Mouse (Mus musculus): ENCODE measurements around the gene Acsm5. TPM values are rescaled to one million over a fixed set of nuclear protein-coding genes. Genes with fewer than 3 reads are reported as not detected.
A peak's percentile ranks its signal among the peaks of the same experiment; 100 is the strongest.

Gene Acsm5
- polyA plus RNA-seq, 1 experiment from 2014 or later: 0.19 TPM

DNA sequence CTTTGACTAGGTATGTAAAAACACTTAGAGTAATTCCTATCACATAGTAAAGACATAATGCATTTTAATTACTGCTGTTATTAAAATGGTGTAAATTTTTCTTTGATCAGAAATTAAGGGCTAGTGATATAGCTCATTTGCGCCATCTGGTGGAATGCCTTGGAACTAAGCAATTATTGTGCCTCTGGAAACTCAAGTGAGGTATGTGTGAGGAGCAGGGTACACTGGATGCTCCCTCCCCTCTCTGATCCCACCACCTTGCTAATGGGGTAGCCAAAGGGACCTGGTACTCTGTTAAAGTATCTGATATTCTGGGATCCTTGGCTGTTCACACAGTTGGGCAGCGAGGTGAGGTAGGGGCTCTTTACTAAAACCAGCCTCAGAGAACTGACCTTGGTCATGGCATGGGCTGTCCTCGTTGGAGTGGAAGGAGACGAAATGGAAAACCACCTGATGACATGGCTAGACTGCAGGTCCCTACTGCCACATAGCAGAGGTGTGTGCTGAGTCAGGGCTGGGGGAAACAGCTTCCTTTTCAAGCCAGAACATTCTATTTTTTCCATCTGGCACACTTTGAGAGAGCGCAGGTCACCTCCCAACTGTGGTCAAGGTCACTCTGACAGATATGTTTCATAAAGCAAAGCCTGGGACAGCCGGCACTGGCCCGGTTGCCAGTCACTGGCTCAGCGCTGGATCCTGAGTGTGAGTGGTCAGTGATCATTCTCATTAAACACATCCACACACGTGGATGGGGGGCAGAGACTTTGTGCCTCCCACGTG is 3.6 kb upstream of the Acsm5 start:
- WGBS: 61% methylated on average over 10 of the region's 10 CpGs

GRCm38 (mm10) chr7:119516272-119516558 is 3.0 kb upstream of the Acsm5 start:
- Histone ChIP-seq H3K9ac (ENCODE audit: low read depth, low read length) (no peak overlapping the region), H3K9me3 (ENCODE audit: control insufficient read depth, low read length) (no peaks in the 10 kb centered on the region), H3K27ac (ENCODE audit: low read depth, low read length) (no peak overlapping the region), H3K36me3 (ENCODE audit: control insufficient read depth, insufficient read depth, low read length) (no peaks in the 10 kb centered on the region), H3K4me3 (ENCODE audit: low read length) (no peak overlapping the region), H3K4me2 (replicated peaks; ENCODE audit: low read depth, low read length) (no peak overlapping the region), H3K4me1 (ENCODE audit: control insufficient read depth, insufficient read depth, low read length) (no peaks in the 10 kb centered on the region), H3K27me3 (ENCODE audit: control insufficient read depth, insufficient read depth, low read length) (no peaks in the 10 kb centered on the region)
- no peak for ATAC-seq (ENCODE audit: low FRiP score, low TSS enrichment)
- 81% methylated on average over 7 of the region's 7 CpGs for WGBS

More for the DNA sequence above, 3.6 kb upstream of the Acsm5 start:
- no peak overlapping the region for H3K4me3 ChIP-seq (ENCODE audit: low read length)
- no peak overlapping the region for H3K27ac ChIP-seq (ENCODE audit: low read depth, low read length)
- H3K9ac ChIP-seq (ENCODE audit: low read depth, low read length): no peak overlapping the region
- no peaks in the 10 kb centered on the region for H3K4me1 ChIP-seq (ENCODE audit: control insufficient read depth, insufficient read depth, low read length)
- no peak overlapping the region for H3K4me2 ChIP-seq (replicated peaks; ENCODE audit: low read depth, low read length)
- no peaks in the 10 kb centered on the region for H3K36me3 ChIP-seq (ENCODE audit: control insufficient read depth, insufficient read depth, low read length)
- no peaks in the 10 kb centered on the region for H3K9me3 ChIP-seq (ENCODE audit: control insufficient read depth, low read length)
- no peak; the same call in 1 of the 2 replicates for ATAC-seq (ENCODE audit: low FRiP score, low TSS enrichment)
- no peaks in the 10 kb centered on the region for H3K27me3 ChIP-seq (ENCODE audit: control insufficient read depth, insufficient read depth, low read length)

GRCm38 (mm10) chr7:119519654-119520053 is 391 bp downstream of the Acsm5 start:
- no peak overlapping the region for H3K4me3 ChIP-seq (ENCODE audit: low read length)
- H3K36me3 ChIP-seq (ENCODE audit: control insufficient read depth, insufficient read depth, low read length): no peaks in the 10 kb centered on the region
- 45% methylated on average over 5 of the region's 5 CpGs for whole genome bisulfite sequencing
- no peaks in the 10 kb centered on the region for H3K27me3 ChIP-seq (ENCODE audit: control insufficient read depth, insufficient read depth, low read length)
- no peak overlapping the region for H3K9ac ChIP-seq (ENCODE audit: low read depth, low read length)
- no peaks in the 10 kb centered on the region for H3K4me1 ChIP-seq (ENCODE audit: control insufficient read depth, insufficient read depth, low read length)
- no peak overlapping the region for H3K27ac ChIP-seq (ENCODE audit: low read depth, low read length)
- peak; percentile 62 for ATAC-seq (ENCODE audit: low FRiP score, low TSS enrichment)
- no peaks in the 10 kb centered on the region for H3K9me3 ChIP-seq (ENCODE audit: control insufficient read depth, low read length)
- no peak overlapping the region for H3K4me2 ChIP-seq (replicated peaks; ENCODE audit: low read depth, low read length)

DNA sequence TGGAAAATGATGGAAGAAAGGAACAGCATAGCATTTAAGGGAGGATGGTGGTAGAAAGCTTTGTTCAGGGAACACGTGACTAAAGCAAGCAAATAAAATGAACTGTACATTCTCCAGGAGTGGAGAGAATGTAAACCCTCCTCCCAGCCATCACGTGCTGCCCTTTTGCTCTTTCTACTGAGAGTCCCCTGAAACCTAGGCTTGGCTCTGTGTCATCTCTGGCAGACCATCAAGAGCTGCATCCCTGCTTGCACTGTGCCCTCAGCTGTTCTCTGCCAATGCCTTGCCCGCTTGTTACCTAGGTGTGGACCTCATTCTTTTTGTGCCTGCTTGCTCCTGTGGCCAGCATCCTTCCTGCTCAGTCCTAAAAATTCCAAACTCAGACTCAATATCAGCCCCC is 2.6 kb downstream of the Acsm5 start:
- H3K4me2 ChIP-seq (replicated peaks; ENCODE audit: low read depth, low read length): no peak overlapping the region
- H3K27me3 ChIP-seq (ENCODE audit: control insufficient read depth, insufficient read depth, low read length): no peaks in the 10 kb centered on the region
- no peak overlapping the region for H3K9ac ChIP-seq (ENCODE audit: low read depth, low read length)
- no peaks in the 10 kb centered on the region for H3K36me3 ChIP-seq (ENCODE audit: control insufficient read depth, insufficient read depth, low read length)
- WGBS: 81% methylated on average over 3 of the region's 3 CpGs
- H3K27ac ChIP-seq (ENCODE audit: low read depth, low read length): no peak overlapping the region
- no peaks in the 10 kb centered on the region for H3K4me1 ChIP-seq (ENCODE audit: control insufficient read depth, insufficient read depth, low read length)
- H3K9me3 ChIP-seq (ENCODE audit: control insufficient read depth, low read length): no peaks in the 10 kb centered on the region
- ATAC-seq (ENCODE audit: low FRiP score, low TSS enrichment): no peak
- H3K4me3 ChIP-seq (ENCODE audit: low read length): no peak overlapping the region

DNA sequence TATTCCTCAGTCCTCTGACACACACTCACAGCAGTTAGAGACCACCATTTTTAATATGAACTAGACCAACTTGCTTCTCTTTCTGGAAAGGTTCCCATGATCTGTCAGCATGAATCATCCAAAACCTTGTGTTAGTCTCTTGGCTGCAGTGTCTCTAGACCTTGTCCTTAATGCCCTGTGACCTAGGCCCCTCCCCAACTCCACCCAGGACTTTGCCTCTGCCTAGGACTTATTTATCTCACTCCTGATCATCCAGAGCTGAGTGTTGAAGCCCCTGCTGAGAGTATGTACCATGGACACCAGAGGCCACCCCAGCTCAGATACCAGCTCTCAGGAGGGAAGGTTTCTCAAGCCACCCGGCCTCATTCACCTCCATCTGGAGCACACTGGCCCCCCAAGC is 3.1 kb downstream of the Acsm5 start:
- Histone ChIP-seq H3K9me3 (ENCODE audit: control insufficient read depth, low read length) (no peaks in the 10 kb centered on the region), H3K36me3 (ENCODE audit: control insufficient read depth, insufficient read depth, low read length) (no peaks in the 10 kb centered on the region), H3K4me1 (ENCODE audit: control insufficient read depth, insufficient read depth, low read length) (no peaks in the 10 kb centered on the region), H3K27ac (ENCODE audit: low read depth, low read length) (no peak overlapping the region), H3K4me3 (ENCODE audit: low read length) (no peak overlapping the region), H3K9ac (ENCODE audit: low read depth, low read length) (no peak overlapping the region), H3K27me3 (ENCODE audit: control insufficient read depth, insufficient read depth, low read length) (no peaks in the 10 kb centered on the region), H3K4me2 (replicated peaks; ENCODE audit: low read depth, low read length) (no peak overlapping the region)
- WGBS: 89% methylated on average over 1 of the region's 1 CpGs
- ATAC-seq (ENCODE audit: low FRiP score, low TSS enrichment): no peak

DNA sequence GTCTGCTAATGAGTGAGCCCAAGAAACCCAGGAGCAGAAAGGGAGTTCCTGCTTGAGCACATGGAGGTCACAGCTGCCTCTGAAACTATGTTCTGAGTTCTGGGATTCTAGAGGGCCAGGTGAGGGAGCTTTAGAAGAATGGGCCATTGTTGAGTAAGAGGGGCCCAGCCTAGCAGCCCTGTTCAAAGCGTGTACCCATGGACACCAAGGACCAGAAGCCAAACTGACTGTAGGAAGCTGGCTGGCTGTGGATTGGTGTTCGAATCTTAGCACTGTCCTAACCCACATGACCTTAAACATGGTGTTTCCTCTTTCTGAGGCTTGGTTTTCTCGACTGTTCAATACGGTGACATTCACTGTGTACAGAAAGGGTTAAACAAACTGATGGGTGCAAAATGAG is 4.1 kb downstream of the Acsm5 start, which contains the start of gene Pdilt:
Gene Pdilt (minus strand): TSS at position 101 of the 400 bp plus-strand sequence.
- ATAC-seq (ENCODE audit: low FRiP score, low TSS enrichment): no peak
- Histone ChIP-seq H3K9ac (ENCODE audit: low read depth, low read length) (no peak within 1 kb of the TSS), H3K27ac (ENCODE audit: low read depth, low read length) (no peak within 1 kb of the TSS), H3K4me3 (ENCODE audit: low read length) (no peak within 1 kb of the TSS), H3K27me3 (ENCODE audit: control insufficient read depth, insufficient read depth, low read length) (no peaks in the 10 kb centered on the region), H3K36me3 (ENCODE audit: control insufficient read depth, insufficient read depth, low read length) (no peaks in the 10 kb centered on the region), H3K4me1 (ENCODE audit: control insufficient read depth, insufficient read depth, low read length) (no peaks in the 10 kb centered on the region), H3K9me3 (ENCODE audit: control insufficient read depth, low read length) (no peaks in the 10 kb centered on the region), H3K4me2 (replicated peaks; ENCODE audit: low read depth, low read length) (no peak within 1 kb of the TSS)
- WGBS: 73% methylated on average over 4 of the region's 4 CpGs

GRCm38 (mm10) chr7:119525881-119526281 is 6.6 kb downstream of the Acsm5 start:
- no peak for ATAC-seq (ENCODE audit: low FRiP score, low TSS enrichment)
- no peak overlapping the region for H3K4me2 ChIP-seq (replicated peaks; ENCODE audit: low read depth, low read length)
- no peaks in the 10 kb centered on the region for H3K27me3 ChIP-seq (ENCODE audit: control insufficient read depth, insufficient read depth, low read length)
- no peak overlapping the region for H3K4me3 ChIP-seq (ENCODE audit: low read length)
- no peak overlapping the region for H3K9ac ChIP-seq (ENCODE audit: low read depth, low read length)
- no peak overlapping the region for H3K27ac ChIP-seq (ENCODE audit: low read depth, low read length)
- no peaks in the 10 kb centered on the region for H3K36me3 ChIP-seq (ENCODE audit: control insufficient read depth, insufficient read depth, low read length)
- no peaks in the 10 kb centered on the region for H3K4me1 ChIP-seq (ENCODE audit: control insufficient read depth, insufficient read depth, low read length)
- no peaks in the 10 kb centered on the region for H3K9me3 ChIP-seq (ENCODE audit: control insufficient read depth, low read length)
- WGBS: 25% methylated on average over 2 of the region's 2 CpGs

DNA sequence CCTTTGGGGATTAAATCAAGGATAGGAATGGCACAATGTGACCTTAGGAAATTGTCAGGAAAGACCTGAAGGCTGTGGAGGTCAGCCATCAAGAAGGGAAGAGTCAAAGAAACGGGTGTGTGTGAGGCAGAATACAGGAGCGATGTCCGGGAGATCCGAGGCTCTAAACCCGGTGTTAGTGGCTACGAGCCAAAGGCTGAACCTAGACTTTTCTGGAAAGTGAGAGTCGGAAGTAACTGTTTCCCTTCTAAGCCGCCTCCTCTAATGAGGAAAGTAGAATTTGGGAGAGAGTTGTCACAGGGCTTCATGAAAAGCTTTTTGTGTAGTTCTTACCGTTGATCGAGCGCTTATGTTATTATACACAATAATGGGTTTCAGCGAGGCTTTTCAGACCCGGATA is 7.2 kb downstream of the Acsm5 start:
- no peak for ATAC-seq (ENCODE audit: low FRiP score, low TSS enrichment)
- Histone ChIP-seq H3K4me3 (ENCODE audit: low read length) (no peak overlapping the region), H3K27ac (ENCODE audit: low read depth, low read length) (no peak overlapping the region), H3K36me3 (ENCODE audit: control insufficient read depth, insufficient read depth, low read length) (no peaks in the 10 kb centered on the region), H3K9ac (ENCODE audit: low read depth, low read length) (no peak overlapping the region), H3K27me3 (ENCODE audit: control insufficient read depth, insufficient read depth, low read length) (no peaks in the 10 kb centered on the region), H3K9me3 (ENCODE audit: control insufficient read depth, low read length) (no peaks in the 10 kb centered on the region), H3K4me1 (ENCODE audit: control insufficient read depth, insufficient read depth, low read length) (no peaks in the 10 kb centered on the region), H3K4me2 (replicated peaks; ENCODE audit: low read depth, low read length) (no peak overlapping the region)
- WGBS: 80% methylated on average over 13 of the region's 13 CpGs

GRCm38 (mm10) chr7:119527135-119527534 is 7.9 kb downstream of the Acsm5 start:
- Histone ChIP-seq H3K4me1 (ENCODE audit: control insufficient read depth, insufficient read depth, low read length) (no peaks in the 10 kb centered on the region), H3K4me3 (ENCODE audit: low read length) (no peak overlapping the region), H3K36me3 (ENCODE audit: control insufficient read depth, insufficient read depth, low read length) (no peaks in the 10 kb centered on the region), H3K9me3 (ENCODE audit: control insufficient read depth, low read length) (no peaks in the 10 kb centered on the region), H3K27ac (ENCODE audit: low read depth, low read length) (no peak overlapping the region), H3K27me3 (ENCODE audit: control insufficient read depth, insufficient read depth, low read length) (no peaks in the 10 kb centered on the region), H3K4me2 (replicated peaks; ENCODE audit: low read depth, low read length) (no peak overlapping the region), H3K9ac (ENCODE audit: low read depth, low read length) (no peak overlapping the region)
- no peak for ATAC-seq (ENCODE audit: low FRiP score, low TSS enrichment)
- 100% methylated on average over 1 of the region's 1 CpGs for WGBS
